Mouse (Mus musculus) thymus, adult 2 months (tissue): ENCODE measurements around the gene Xpnpep1.

Experiments
- CTCF ChIP-seq: fragments of 200-500 bp; IDR thresholded peaks from 2 replicates; pipeline ENCODE4 v1.5.1; 2012; ENCODE audit warnings: mild to moderate bottlenecking, control low read depth, low read length, moderate library complexity, borderline replicate concordance; ENCODE audit not compliant: control insufficient read depth, poor library complexity, insufficient read depth; ENCODE audit errors: extremely low read depth
- POLR2A ChIP-seq: fragments of 200-500 bp; IDR thresholded peaks from 2 replicates; pipeline ENCODE4 v1.6.1; 2012; ENCODE audit warnings: mild to moderate bottlenecking, low read length, control low read depth, moderate library complexity; ENCODE audit not compliant: control insufficient read depth, poor library complexity, insufficient read depth; ENCODE audit errors: extremely low read depth

DNA sequence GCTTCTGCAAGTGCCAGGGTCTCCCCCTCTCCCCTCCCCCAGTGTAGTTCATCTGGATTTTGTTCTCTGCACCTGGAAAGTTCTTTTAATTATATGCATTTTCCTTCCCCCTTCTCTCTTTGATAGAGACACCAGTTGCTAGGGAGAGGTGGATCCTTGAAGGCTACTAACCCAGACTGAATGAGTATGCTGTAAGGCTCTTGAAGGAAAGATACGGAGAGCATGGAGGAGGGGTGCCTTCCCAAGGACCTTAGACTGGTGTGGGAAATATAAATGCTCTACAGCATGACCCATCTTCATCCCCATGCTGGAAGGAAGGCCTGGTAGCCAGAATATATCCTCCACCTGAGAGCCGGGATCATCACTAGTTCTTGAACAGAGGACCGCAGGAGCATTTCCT, 41.3 kb upstream of the Xpnpep1 start:
- TF ChIP-seq CTCF (no peak), POLR2A (no peak)
